Mouse (Mus musculus) layer of hippocampus, adult 9-11 months (tissue): Measurements from ENCODE around the gene Exoc2.

ENCODE experiments used
- DNase-seq: peaks from one replicate; pipeline ENCODE4 v3.0.0; 2022

Gene Exoc2

DNA sequence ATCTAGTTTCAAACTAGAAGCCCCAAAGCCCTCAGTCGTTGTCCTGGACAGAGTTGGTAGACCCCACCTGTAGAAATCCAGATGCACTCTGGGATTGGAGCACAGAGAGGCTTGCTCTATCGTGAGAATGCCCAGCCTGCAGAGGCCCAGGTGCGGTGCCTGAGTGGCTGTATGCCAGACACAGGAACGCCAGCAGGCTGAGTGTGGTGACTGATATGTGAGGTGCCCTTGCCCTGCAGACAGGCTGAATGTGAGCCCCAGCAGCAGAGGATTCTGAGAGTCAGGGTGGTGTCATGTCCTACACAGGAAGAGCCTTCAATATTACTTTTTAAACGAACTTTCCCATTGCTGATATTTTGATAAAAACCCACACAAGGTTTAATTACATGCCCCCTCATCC, 208.0 kb downstream of the Exoc2 start:
- DNase-seq = no peak

DNA sequence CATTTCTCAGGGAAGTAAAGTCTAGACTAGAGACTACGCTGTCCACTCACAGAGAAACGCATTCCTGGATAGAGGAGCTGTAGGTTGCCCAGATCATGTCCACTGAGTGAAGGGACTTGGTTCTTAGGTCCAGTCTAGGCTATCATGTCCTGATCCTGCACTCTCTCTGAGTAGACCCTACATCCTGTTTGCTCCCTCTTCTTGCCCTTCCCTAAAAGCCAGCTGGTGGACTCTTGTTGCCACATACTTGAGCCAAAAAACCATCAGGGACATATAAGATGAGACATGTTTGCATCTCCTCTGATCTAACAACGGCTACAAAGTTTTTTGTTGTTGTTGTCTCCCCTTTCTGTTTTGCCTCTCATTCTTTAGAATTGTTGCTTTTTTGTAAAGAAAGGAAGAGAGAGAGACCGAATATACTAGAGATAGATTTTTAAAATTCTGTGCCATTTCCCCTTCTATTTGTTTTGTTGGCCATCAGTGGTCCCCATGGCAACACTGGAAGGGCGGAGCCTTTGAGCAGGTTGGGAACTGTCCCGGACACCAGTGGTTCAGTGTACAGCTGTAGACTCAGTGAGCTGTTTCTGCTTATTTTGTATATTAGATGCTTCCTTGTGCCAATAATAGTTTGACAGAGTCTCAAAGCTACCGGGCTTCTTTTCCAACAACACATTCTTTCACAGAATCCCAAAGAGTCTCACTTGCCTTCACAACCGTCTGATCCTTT, 209.7 kb downstream of the Exoc2 start:
- no peak for DNase-seq
